Mouse (Mus musculus): ENCODE results near the gene Prkcb. TPM values are rescaled to one million over a fixed set of nuclear protein-coding genes. Genes with fewer than 3 reads are reported as not detected.

The Prkcb gene
- polyA plus RNA-seq, 1 experiment from 2014 or later: 4.8 TPM

DNA sequence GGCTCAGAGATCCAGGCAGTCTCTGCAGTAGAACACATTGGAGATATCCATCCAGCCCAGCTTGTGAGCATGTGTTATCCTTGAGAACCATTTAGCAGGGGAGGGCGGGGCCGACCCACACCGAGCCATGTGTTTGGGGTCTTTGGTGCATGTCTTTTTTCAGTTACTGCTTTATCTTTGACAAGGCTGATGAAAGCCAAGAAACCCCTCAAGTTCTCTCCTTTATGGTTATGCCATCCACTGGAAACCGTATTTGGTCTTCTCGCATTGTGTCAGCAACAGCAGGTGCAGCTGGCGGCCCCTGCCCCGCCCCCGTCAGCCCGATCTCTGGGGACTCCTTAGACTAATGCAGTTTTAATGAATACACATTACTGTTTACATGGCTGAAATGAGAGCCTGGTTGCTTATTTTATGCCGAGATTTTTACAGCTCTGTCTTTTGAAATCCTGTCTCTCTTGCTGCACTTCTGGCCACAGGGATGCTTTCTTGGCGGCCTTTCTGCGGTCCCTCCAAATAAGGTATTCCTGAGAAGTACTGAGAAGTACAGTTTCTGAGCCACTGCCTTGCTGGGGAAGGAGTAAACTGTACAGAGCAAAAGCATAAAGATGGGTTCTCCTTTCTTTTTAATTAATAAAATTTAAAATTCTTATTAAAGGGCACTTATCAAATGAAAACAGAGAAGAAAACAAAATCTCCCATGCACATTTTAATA is 64.2 kb downstream of the Prkcb start:
- no peaks in the 10 kb centered on the region for H3K36me3 ChIP-seq (ENCODE audit: insufficient read depth, low read length)
- no peak overlapping the region for H3K4me2 ChIP-seq (replicated peaks; ENCODE audit: low read depth, low read length)
- H3K27me3 ChIP-seq (ENCODE audit: insufficient read depth, low read length): no peaks in the 10 kb centered on the region
- H3K27ac ChIP-seq (ENCODE audit: low read length): no peak overlapping the region
- no peaks in the 10 kb centered on the region for H3K9me3 ChIP-seq (ENCODE audit: low read length)
- no peak overlapping the region for H3K4me3 ChIP-seq (ENCODE audit: low read length)
- no peak for ATAC-seq (ENCODE audit: low FRiP score, low TSS enrichment)
- H3K9ac ChIP-seq (replicated peaks; ENCODE audit: low read length): no peak overlapping the region
- H3K4me1 ChIP-seq (ENCODE audit: insufficient read depth, low read length): no peaks in the 10 kb centered on the region
- WGBS: 70% methylated on average over 12 of the region's 12 CpGs

GRCm38 (mm10) chr7:122353329-122353728 is 64.8 kb downstream of the Prkcb start:
- Histone ChIP-seq H3K27me3 (ENCODE audit: insufficient read depth, low read length) (no peaks in the 10 kb centered on the region), H3K4me3 (ENCODE audit: low read length) (no peak overlapping the region), H3K9ac (replicated peaks; ENCODE audit: low read length) (no peak overlapping the region), H3K9me3 (ENCODE audit: low read length) (no peaks in the 10 kb centered on the region), H3K4me2 (replicated peaks; ENCODE audit: low read depth, low read length) (no peak overlapping the region), H3K36me3 (ENCODE audit: insufficient read depth, low read length) (no peaks in the 10 kb centered on the region), H3K27ac (ENCODE audit: low read length) (no peak overlapping the region), H3K4me1 (ENCODE audit: insufficient read depth, low read length) (no peaks in the 10 kb centered on the region)
- ATAC-seq (ENCODE audit: low FRiP score, low TSS enrichment): no peak
- WGBS: 80% methylated on average over 4 of the region's 4 CpGs

DNA sequence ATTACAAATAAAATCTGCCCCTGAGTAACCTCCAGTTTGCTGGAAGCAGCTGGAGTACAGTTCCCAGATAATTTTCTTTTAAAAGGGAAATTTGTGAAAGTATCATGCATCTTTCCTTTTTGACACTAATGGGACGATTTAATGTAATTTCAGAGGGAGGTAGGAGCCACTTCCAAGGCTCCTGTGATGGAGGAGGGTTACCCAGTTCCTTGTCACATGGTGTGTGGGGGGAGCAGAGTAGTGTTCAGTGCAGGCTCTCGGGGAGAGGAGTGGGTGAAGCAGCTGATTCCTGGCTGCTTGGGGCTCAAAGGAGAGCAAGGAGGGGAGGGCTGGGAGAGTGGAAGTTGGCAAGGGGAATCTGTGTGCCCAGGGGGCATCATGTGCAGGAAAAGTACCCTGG is 68.4 kb downstream of the Prkcb start:
- no peaks in the 10 kb centered on the region for H3K4me1 ChIP-seq (ENCODE audit: insufficient read depth, low read length)
- H3K4me2 ChIP-seq (replicated peaks; ENCODE audit: low read depth, low read length): no peak overlapping the region
- no peaks in the 10 kb centered on the region for H3K36me3 ChIP-seq (ENCODE audit: insufficient read depth, low read length)
- WGBS: 38% methylated on average over 2 of the region's 2 CpGs
- H3K4me3 ChIP-seq (ENCODE audit: low read length): no peak overlapping the region
- H3K27ac ChIP-seq (ENCODE audit: low read length): no peak overlapping the region
- no peak overlapping the region for H3K9ac ChIP-seq (replicated peaks; ENCODE audit: low read length)
- no peaks in the 10 kb centered on the region for H3K27me3 ChIP-seq (ENCODE audit: insufficient read depth, low read length)
- H3K9me3 ChIP-seq (ENCODE audit: low read length): no peaks in the 10 kb centered on the region
- no peak for ATAC-seq (ENCODE audit: low FRiP score, low TSS enrichment)

- no peak for ATAC-seq (ENCODE audit: low FRiP score, low TSS enrichment)
- Histone ChIP-seq H3K9ac (replicated peaks; ENCODE audit: low read length) (no peak overlapping the region), H3K27ac (ENCODE audit: low read length) (no peak overlapping the region), H3K27me3 (ENCODE audit: insufficient read depth, low read length) (no peaks in the 10 kb centered on the region), H3K4me3 (ENCODE audit: low read length) (no peak overlapping the region), H3K4me1 (ENCODE audit: insufficient read depth, low read length) (no peaks in the 10 kb centered on the region), H3K4me2 (replicated peaks; ENCODE audit: low read depth, low read length) (no peak overlapping the region), H3K9me3 (ENCODE audit: low read length) (no peaks in the 10 kb centered on the region), H3K36me3 (ENCODE audit: insufficient read depth, low read length) (no peaks in the 10 kb centered on the region)
- WGBS: 78% methylated on average over 7 of the region's 7 CpGs
Measured at GRCm38 (mm10) chr7:122357847-122358246, 69.3 kb downstream of the Prkcb start.

DNA sequence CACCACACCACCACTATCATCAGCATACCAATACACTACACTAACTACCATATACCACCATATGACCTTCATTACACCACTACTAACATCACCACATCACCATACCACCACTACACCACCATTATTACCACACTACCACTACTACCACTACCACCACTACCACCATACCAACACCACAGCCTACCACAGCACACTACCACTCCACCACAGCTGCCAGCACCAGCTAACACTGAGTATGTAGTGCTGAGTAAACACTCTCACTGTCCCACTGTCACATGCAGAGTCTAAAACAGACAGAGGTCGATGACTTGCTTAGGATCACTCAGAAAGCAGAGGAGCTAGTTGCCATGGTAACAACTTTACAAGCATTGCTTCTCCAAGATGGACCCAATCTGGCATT is 78.1 kb downstream of the Prkcb start:
- no peak overlapping the region for H3K27ac ChIP-seq (ENCODE audit: low read length)
- H3K4me2 ChIP-seq (replicated peaks; ENCODE audit: low read depth, low read length): no peak overlapping the region
- WGBS: 66% methylated on average over 1 of the region's 1 CpGs
- ATAC-seq (ENCODE audit: low FRiP score, low TSS enrichment): no peak
- no peak overlapping the region for H3K9ac ChIP-seq (replicated peaks; ENCODE audit: low read length)
- no peaks in the 10 kb centered on the region for H3K4me1 ChIP-seq (ENCODE audit: insufficient read depth, low read length)
- H3K36me3 ChIP-seq (ENCODE audit: insufficient read depth, low read length): no peaks in the 10 kb centered on the region
- H3K27me3 ChIP-seq (ENCODE audit: insufficient read depth, low read length): no peaks in the 10 kb centered on the region
- H3K4me3 ChIP-seq (ENCODE audit: low read length): no peak overlapping the region
- no peaks in the 10 kb centered on the region for H3K9me3 ChIP-seq (ENCODE audit: low read length)

DNA sequence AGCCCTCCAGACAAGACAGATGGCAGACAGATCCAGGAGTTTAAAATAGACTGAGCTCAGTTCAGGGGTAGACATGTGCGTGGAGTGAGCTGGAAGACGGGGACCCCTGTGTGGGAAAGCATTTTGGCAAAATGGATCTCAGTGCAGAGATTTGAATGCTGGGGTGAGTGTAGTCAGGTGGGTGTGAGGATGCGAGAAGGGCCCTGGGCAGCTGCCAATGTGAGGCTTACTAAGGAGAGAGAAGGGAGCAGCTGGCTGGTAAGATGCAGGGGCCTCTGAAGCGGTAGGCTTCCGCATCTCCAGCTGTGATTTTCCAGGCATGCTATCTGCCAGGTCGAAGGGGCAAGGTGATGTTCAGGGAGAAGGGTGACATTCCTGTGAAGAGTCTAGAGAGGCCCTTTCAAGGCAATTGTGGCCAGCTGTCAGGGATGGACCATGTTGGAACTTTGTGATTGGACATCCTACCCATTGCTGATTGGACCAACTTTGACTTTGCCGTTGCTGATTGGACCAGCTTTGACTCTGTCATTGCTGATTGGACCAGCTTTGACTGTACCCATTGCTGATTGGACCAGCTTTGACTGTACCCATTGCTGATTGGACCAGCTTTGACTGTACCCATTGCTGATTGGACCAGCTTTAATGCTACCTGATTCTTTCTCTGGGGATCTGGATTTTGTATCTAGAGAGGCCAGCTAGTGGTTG is 78.9 kb downstream of the Prkcb start:
- Histone ChIP-seq H3K36me3 (ENCODE audit: insufficient read depth, low read length) (no peaks in the 10 kb centered on the region), H3K9me3 (ENCODE audit: low read length) (no peaks in the 10 kb centered on the region), H3K27me3 (ENCODE audit: insufficient read depth, low read length) (no peaks in the 10 kb centered on the region), H3K4me3 (ENCODE audit: low read length) (no peak overlapping the region), H3K4me1 (ENCODE audit: insufficient read depth, low read length) (no peaks in the 10 kb centered on the region), H3K4me2 (replicated peaks; ENCODE audit: low read depth, low read length) (no peak overlapping the region), H3K9ac (replicated peaks; ENCODE audit: low read length) (no peak overlapping the region), H3K27ac (ENCODE audit: low read length) (no peak overlapping the region)
- WGBS: 87% methylated on average over 7 of the region's 7 CpGs
- ATAC-seq (ENCODE audit: low FRiP score, low TSS enrichment): no peak

GRCm38 (mm10) chr7:122370488-122370887 is 81.9 kb downstream of the Prkcb start:
- no peak for ATAC-seq (ENCODE audit: low FRiP score, low TSS enrichment)
- H3K9me3 ChIP-seq (ENCODE audit: low read length): no peaks in the 10 kb centered on the region
- no peaks in the 10 kb centered on the region for H3K4me1 ChIP-seq (ENCODE audit: insufficient read depth, low read length)
- no peak overlapping the region for H3K4me2 ChIP-seq (replicated peaks; ENCODE audit: low read depth, low read length)
- WGBS: 95% methylated on average over 12 of the region's 12 CpGs
- no peak overlapping the region for H3K4me3 ChIP-seq (ENCODE audit: low read length)
- H3K27ac ChIP-seq (ENCODE audit: low read length): no peak overlapping the region
- no peaks in the 10 kb centered on the region for H3K27me3 ChIP-seq (ENCODE audit: insufficient read depth, low read length)
- no peak overlapping the region for H3K9ac ChIP-seq (replicated peaks; ENCODE audit: low read length)
- no peaks in the 10 kb centered on the region for H3K36me3 ChIP-seq (ENCODE audit: insufficient read depth, low read length)

DNA sequence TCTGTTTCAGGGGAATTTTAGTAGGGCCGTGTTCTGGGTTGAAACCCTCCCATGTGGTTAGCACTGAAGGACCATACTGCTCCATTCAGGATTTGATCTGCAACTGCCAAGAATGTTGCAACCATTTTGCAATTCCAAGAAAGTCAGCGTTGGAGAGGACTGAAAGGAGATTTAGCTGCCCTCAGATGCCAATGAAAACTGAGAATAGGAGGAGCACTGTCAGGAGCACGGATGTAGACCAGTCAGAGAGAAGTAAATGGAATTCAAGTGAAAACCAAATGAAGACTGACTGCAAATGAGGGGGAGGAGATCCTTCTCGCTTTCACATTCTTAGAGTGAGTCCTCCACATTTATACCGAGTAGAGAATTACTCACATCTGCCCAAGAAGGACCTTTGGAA is 83.4 kb downstream of the Prkcb start:
- 62% methylated on average over 5 of the region's 5 CpGs for WGBS
- Histone ChIP-seq H3K9me3 (ENCODE audit: low read length) (no peaks in the 10 kb centered on the region), H3K27ac (ENCODE audit: low read length) (no peak overlapping the region), H3K4me2 (replicated peaks; ENCODE audit: low read depth, low read length) (no peak overlapping the region), H3K36me3 (ENCODE audit: insufficient read depth, low read length) (no peaks in the 10 kb centered on the region), H3K9ac (replicated peaks; ENCODE audit: low read length) (no peak overlapping the region), H3K4me3 (ENCODE audit: low read length) (no peak overlapping the region), H3K4me1 (ENCODE audit: insufficient read depth, low read length) (no peaks in the 10 kb centered on the region), H3K27me3 (ENCODE audit: insufficient read depth, low read length) (no peaks in the 10 kb centered on the region)
- ATAC-seq (ENCODE audit: low FRiP score, low TSS enrichment): no peak

DNA sequence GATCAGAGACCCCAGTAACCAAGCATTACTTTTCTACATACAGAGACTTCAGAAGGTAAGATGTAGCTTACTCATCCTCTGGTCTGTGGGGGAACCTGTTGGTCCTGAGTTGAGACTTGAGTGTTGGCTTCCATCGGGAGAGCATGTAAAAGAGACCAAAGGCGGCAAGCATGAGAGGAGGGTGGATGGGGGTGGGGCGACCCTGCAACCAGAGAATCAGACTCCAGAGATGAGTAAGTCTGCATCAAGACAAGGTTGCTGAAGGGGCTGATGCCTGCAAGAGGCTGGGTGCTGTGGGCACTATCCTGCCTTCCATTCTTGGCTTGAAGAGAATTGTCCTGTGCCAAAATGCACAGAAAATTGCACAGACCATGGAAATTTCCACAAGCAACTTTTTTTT is 83.8 kb downstream of the Prkcb start:
- H3K9me3 ChIP-seq (ENCODE audit: low read length): no peaks in the 10 kb centered on the region
- ATAC-seq (ENCODE audit: low FRiP score, low TSS enrichment): no peak
- no peak overlapping the region for H3K9ac ChIP-seq (replicated peaks; ENCODE audit: low read length)
- H3K4me3 ChIP-seq (ENCODE audit: low read length): no peak overlapping the region
- H3K4me1 ChIP-seq (ENCODE audit: insufficient read depth, low read length): no peaks in the 10 kb centered on the region
- whole genome bisulfite sequencing: 74% methylated on average over 3 of the region's 3 CpGs
- H3K4me2 ChIP-seq (replicated peaks; ENCODE audit: low read depth, low read length): no peak overlapping the region
- H3K27me3 ChIP-seq (ENCODE audit: insufficient read depth, low read length): no peaks in the 10 kb centered on the region
- no peak overlapping the region for H3K27ac ChIP-seq (ENCODE audit: low read length)
- H3K36me3 ChIP-seq (ENCODE audit: insufficient read depth, low read length): no peaks in the 10 kb centered on the region

DNA sequence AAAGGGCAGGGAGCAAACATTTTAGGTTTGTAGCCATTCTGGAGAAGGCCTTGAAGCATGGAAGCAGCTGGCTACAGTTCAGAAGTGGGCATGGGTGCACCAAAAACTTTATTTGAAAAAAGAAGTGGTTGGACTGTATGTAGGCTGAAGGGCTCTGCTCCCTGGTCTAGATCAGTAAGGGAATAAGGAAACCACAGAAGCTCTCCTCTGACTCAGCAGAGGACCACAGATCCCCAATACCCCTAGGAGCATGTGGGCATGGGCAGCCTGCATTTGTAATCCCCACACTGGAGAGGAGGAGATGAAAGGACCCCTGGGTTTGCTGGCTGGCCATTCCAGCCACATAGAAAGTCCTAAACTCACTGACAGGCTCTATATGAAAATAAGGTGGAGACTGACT is 88.3 kb downstream of the Prkcb start:
- Histone ChIP-seq H3K9ac (replicated peaks; ENCODE audit: low read length) (no peak overlapping the region), H3K9me3 (ENCODE audit: low read length) (no peaks in the 10 kb centered on the region), H3K27me3 (ENCODE audit: insufficient read depth, low read length) (no peaks in the 10 kb centered on the region), H3K36me3 (ENCODE audit: insufficient read depth, low read length) (no peaks in the 10 kb centered on the region), H3K27ac (ENCODE audit: low read length) (no peak overlapping the region), H3K4me2 (replicated peaks; ENCODE audit: low read depth, low read length) (no peak overlapping the region), H3K4me1 (ENCODE audit: insufficient read depth, low read length) (no peaks in the 10 kb centered on the region), H3K4me3 (ENCODE audit: low read length) (no peak overlapping the region)
- ATAC-seq (ENCODE audit: low FRiP score, low TSS enrichment): no peak

Data from kidney, embryonic 16.5 days (tissue).